Mouse (Mus musculus) urinary bladder, adult 2 months (tissue): ENCODE results near the gene Slc28a3. TPM values are rescaled to one million over a fixed set of nuclear protein-coding genes. Genes with fewer than 3 reads are reported as not detected.

Source experiments
- DNase-seq: peaks from one replicate; pipeline ENCODE4 v3.0.0; 2022; ENCODE audit warnings: low spot score
- polyA plus RNA-seq: library from polyadenylated mRNA; depleted of rRNA; stranded (reverse); fragments of >200 nt; gene quantifications from 2 replicates; pipeline ENCODE4 v1.2.3, GENCODE M21; 2012; rRNA removed

Slc28a3 gene
- polyA plus RNA-seq, 1 experiment: 0.06 TPM

DNA sequence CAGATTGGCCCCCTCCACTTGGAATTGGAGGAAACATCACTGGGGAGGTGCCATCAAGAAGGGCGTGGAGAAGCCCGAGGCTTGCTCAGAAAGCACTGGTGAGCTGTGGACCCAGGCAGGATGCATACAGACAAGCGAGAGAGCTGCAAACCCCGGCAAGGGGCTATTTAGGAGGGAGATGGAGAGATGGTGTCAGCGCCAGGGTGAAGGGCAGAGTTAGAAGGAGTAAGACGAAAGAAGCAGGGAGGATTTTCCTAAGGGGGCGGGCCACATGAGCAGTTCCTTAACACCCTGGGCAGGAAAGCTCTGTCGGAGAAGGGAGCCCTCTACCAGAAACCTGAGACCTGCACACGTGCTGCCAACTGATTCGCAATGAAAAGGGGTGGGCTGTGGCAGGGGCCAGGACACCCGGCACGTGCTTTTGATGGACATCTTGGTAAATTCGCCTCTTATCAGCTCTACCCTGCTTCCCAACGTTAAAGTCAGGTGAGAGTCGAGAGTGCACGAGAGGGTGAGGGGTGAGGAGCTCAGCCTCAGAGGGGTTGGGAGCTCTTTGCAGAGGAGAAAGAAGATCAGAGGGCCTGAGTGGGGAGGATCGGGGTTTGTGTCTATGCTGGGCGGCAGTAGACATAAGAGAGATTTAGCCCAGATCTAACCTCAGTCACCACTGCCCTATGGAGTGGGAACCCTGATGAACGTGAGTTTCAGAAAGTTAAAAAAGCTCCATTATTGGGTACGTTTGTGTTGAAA, 87.5 kb downstream of the Slc28a3 start:
- no peak for DNase-seq

DNA sequence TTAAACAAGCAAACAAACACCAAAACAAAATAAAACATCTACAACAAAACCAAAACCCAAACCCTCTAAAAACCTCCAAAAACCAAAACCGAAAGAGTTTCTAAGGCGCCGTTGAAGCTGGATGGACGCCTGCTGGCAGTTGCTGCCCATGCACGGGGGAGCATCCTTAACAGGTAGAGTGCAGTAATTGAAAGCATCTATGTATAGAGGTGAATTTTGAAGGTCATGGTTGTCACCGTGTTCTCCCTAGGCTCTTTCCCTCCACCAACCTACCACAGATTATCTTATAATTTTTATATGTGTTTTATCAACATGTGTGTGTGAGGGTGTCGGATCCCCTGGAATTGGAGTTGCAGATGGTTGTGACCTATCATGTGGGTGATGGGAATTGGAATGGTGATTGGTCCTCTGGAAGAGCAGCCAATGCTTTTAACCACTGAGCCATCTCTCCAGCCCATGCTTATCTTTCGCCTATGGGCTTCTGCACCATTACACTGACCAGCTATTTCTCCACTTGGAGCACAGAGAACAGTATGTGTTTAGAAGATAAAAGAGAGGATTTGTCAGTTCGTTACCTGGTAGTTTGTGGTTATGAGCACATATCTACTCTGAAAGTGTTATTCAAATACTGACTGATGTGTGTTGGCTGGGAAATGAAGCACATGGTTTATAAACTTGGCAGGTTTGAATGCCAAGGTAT, 89.2 kb downstream of the Slc28a3 start:
- no peak for DNase-seq

DNA sequence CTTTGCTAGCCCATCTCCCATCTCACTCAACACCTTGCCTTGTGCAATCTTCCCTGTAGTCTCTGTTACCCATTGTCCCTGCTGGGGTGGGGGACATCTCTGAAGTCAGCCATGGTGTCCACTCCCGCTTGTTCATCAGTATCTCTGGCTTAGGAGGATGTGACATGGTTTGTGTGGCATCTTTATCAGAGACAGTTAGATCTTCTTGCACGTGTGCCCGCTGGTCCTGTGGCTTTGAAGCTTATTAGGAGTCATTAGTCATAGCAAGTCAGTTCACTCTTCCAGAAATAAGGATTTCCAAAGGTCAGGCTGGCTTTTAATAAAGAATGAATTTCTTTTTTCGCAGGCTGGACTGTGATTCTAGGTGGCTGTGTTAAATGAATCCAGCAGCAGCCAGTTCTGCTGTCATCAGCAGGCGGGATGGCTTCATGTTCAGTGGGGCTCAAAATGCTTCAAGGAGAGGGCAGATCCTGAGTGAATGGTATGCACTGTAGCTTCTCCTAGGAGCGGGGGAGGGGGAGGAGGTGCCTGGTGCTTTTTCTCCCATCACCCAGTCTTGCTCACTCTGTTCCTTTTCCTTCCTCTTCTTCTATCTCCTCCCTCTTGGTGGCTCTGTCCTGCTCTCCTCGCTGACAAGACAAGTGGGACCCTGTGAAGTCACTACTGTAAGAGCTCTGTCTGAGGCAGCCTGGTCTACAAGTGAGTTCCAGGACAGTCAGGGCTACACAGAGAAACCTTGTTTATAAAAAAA, 89.9 kb downstream of the Slc28a3 start:
- no peak for DNase-seq

DNA sequence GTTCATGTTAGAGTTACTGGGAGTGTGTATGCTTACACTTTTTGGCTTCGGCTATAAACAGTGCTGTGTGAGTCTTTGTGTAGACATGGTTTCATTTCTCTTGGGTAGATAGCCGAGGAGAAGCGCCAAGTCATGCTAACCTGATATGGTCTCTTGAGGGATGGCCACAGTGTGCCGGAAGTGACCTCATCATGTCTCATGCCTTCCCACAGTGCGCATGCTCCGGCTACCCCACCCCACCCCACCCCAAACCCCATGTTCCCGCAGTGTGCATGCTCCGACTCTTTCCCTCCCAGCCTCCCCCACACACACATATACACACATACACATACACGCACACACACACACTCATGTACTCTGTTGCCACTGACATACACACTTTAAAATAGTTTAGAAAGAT, 90.6 kb downstream of the Slc28a3 start:
- DNase-seq: no peak

DNA sequence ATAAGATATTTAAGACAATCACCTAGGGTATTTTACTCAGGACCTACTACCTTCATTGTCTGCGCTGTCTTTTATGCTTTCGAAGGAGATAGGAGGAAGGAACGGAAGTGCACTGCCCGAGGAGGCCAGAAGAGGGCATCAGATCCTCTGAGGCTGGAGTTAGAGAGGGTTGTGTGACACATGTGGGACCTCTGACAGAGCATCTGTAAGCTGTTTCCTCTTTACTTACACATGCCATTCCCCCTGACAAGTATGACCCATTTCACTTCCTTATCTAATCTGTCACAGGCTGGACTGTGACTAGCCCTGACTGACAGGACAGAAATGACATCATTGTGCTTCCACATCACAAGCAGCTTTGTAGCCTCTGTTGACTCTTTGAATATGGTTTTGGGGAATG, 94.4 kb downstream of the Slc28a3 start:
- DNase-seq: no peak

DNA sequence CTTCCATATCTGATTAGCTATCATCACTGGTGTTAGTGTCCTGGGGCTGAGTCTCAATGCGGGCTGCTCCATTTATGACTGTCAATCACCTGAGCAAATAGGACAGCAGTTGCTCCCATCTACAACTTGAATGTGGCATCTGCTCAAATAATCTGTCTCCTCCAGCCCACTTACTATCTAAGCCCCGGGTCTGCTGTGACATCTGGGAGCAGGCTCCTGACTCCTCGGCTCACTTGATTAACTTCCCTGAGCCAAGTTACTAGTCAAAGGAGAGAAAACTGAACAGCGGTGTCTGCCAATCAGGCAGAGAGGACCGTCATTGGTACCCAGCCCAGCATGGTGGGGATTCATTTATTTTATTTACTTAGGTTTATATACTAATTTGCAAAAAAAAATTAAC, 95.0 kb downstream of the Slc28a3 start:
- no peak for DNase-seq

DNA sequence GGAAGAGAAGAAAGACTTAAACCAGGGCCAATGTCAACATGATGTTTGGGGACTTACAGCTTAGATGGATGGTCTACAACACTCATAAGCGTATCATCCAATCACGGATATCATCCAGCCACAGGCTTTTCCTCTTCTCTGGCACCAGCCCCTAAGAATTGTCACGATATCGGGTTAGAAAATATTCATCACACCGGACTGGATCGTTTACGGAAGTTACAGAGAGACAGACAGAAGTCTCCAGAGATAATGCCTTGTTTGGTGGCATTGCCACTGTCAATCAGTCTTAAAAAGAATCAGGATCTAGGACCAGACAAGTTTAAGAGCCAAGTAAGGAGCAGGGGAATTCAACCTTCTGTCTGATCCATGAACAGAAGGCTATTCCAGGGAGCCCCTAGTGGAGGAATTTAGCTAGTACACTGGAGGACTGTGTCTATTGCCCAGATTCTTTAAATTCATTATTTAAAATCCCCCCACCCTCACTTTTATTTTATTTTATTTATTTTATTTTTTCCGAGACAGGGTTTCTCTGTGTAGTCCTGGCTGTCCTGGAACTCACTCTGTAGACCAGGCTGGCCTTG, 96.4 kb downstream of the Slc28a3 start:
- DNase-seq: no peak

DNA sequence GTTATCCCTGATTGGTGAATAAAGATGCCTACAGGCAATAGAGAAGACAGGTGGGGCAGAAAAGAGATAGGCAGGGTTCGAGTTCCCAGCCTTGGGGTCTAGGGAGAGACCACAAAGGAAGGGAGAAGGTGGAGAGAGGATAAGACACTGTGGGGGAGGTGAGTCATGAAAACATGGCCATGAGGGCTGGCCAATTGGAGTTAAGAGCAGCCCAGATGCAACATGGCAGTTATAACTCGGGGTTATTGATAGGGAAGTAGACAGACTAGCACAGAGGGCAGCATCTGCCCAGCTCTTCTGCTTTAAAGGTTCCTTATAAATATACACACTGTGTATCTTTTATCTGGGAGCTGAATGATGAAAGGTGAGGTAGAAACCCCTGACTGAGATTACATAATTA, 98.8 kb downstream of the Slc28a3 start:
- no peak for DNase-seq

DNA sequence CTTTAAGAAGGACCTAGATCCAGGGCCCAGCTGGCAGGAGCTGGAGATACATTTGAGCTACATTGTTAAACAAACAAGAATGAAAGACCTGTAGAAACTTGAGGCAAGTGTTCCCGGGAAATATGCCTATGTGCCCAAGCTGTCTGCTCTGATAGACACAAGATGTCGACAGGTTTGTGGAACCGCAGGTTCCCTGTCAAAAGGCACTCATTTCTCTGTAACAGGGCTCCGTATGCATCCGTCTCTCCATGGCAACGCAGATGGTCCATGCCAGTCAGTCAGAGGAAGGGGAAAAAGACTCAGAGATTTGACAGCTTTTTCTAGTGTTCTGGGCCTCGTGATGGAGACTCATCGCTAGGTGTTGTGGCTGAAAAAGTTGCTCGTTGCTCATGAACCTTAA, 99.4 kb downstream of the Slc28a3 start:
- DNase-seq: no peak

DNA sequence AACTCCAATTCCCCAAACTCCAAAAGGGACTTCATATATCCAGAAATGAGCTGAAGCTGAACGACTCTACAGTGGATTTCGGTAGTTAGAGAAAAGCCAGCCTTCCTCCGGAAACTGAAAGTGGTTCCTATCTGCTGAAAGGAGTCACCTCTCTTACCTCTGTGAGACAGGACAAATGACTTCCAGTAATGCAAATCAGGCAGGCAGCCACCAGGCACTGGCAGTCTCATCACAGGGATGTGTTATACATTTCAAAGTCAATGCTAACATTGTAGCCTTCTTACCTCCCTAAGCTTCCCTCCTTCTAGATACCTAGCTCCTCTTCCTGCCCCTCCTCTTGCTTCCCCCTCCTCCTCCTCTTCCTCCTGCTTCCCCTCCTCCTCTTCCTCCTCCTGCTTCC, 101.4 kb downstream of the Slc28a3 start:
- no peak for DNase-seq

DNA sequence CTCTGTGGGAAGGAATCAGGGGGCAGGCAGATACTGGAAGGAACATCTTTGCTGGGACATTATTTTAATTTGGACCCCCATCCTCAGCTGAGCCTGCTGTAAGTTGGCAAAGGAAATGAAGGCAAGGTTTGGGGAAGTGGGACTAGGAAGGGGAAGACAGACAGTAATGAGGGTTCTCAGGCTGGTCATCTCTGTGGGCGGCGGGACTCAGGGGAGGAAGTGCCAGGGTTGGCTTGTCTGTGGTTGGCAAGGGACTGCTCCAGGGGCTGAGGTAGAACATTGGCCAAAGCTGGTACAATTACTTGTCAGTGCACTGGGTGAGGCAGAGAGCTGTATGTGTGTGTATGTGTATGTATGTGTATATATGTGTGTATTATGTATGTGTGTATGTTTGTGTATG, 107.1 kb downstream of the Slc28a3 start:
- DNase-seq: no peak

DNA sequence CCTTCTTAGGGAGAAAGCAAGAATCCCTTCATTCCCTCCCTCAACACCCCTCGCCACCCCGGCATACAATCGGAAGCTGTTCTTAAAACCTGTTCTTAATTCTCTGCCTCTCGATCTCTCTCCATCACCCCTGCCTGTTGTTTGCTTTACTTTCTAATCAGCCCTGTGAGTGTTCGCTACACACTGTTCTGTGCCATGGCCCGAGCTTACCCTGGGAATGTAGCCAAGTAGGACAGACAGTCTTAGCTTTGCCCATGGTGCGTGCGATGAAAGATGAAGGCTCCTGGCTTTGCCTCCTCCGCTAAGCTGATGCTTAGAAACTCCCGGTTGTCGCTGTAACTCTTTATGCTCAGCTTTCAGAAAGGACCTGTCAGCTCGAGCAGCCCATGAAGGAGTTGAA, 112.9 kb downstream of the Slc28a3 start:
- DNase-seq: no peak

Other genes starting within 250 kb of the Slc28a3 start
- gene 2210016F16Rik, start 225.7 kb downstream of the Slc28a3 start, polyA plus RNA-seq: 22.3 and 24.8 TPM in 2 replicates
- 15.4 and 15.5 TPM in 2 replicates for gene Rmi1, start 208.6 kb downstream of the Slc28a3 start, polyA plus RNA-seq
- gene Hnrnpk, start 207.5 kb downstream of the Slc28a3 start, polyA plus RNA-seq: 504 and 577 TPM in 2 replicates
- 3.2 and 3.8 TPM in 2 replicates for gene Ntrk2, start 195.7 kb upstream of the Slc28a3 start, polyA plus RNA-seq